Mouse (Mus musculus): Measurements from ENCODE around the gene Tssk1.
A peak's percentile ranks its signal among the peaks of the same experiment; 100 is the strongest.

Tssk1 gene

DNA sequence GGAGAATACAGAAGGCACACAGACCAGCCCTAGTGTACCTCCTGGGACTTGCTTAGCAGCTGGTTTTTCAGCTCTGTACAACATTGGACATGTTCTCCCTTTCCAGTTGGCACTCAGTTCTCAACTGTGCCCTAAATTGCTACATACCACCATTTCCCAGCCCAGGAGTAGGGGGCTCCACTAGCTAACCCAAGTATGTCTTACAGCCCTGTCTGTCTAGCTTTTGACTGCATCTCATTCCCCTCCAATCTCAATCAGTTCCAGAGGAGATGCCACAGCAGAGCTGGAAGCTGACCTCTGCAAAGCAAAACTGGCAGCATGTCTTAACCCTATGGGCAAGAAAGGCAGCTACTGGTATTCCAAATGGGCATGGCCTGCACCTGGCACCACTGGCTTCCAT is 2.1 kb downstream of the Tssk1 start:
- no peak for DNase-seq (ENCODE audit: low spot score in 2 of 2)

DNA sequence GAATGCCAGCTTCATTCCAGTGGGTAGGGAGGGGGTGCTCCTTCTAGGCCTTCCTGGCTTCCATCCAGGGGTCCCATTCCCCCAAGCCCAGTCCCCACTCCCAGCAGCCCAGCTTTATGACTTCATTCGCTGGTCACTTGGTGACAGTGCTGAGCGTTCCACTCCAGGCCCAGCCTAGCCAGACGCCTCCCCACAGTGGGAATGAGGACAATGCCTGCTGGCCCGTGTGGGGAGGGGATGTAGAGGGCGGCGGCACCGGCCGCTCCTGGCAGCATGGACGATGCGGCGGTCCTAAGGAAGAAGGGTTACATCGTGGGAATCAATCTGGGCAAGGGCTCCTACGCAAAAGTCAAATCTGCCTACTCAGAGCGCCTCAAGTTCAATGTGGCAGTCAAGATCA is 4.4 kb downstream of the Tssk1 start, which contains the start of the genes Dgcr2 and Tssk2:
Gene Dgcr2, minus strand, starts transcription at position 101 of the 400 bp plus-strand sequence.
Gene Tssk2, plus strand, starts transcription at position 176 of the 400 bp plus-strand sequence.
- DNase-seq (ENCODE audit: low spot score in 2 of 2): no peak

DNA sequence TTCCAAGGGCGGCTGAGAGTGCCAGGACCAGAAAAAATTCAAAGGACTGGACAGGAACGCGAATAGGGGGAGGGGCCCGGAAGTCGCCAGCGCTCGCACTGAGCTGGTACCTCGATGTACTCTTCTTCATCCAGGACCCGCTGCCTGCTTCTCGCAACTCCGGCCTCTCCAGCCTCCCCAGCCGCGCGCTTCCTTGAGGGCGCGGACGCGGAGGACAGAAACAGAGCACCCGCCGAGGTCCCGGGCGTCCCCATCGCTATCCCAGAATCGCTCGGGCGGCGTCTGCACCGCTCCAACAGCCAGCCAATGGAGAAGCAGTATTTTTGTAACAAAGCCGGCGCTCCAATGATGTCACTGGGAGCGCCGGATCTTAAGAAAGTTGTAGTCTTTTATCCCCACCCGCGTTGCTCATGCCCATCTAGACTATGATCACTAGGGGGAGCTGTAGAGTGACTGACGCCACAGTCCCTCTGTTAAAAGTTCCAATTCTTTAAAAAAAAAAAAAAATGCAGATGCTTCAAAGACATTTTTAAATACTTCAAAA is 17.1 kb downstream of the Tssk1 start, which contains the start of gene Ess2:
Gene Ess2, minus strand, starts transcription at position 297 of the 544 bp plus-strand sequence.
- DNase-seq (ENCODE audit: low spot score in 2 of 2): peak; percentile 93 to 96

DNA sequence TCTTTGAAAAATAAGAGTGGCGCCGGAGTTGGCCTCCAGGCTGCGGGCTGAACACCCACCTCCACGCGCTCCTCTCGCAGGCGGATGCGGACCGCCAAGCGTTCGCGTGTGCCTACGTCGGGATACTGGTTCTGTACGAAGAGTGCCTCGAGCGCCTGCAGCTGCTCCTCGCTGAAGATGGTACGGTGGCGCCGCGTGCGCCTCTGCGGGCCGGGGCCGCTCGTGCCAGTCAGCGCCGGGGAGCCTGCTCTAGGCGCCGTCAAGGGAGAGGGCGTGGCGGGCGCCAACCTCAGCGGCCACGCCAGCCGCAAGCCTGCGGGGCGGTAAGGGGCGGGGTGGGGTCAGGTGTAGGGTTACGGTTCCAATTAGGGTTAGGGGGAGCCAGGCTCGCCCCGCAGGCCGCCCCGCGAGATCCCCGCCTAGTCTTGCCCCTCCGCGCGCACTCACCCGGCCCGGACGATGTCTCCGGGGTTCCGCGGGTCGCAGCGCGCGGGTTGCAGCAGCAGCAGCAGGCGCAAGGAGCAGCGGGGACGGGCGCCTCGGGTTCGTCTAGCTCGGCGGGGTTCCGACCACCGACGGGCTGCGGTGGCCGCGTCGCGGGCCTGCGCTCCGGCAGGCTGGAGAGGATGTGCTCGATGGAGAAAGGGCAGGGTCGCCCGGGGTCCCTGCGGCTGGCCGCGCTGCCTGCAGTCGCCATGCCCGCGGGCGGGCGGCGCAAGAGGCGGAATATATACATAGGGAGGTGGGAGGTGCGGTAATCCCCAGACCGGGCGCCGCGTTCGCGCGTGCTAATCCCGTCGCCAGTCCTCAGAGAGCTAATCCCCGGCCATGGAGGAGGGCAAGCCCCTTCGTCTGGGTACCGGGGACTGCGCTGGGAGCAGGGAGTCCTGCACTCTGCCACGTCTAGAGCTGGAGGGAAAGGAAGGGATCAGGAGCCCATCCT is 20.6 kb downstream of the Tssk1 start, which contains the start of gene Gsc2:
Gene Gsc2, minus strand, starts transcription at position 753 of the 943 bp plus-strand sequence.
- no peak for DNase-seq (ENCODE audit: low spot score in 2 of 2)

DNA sequence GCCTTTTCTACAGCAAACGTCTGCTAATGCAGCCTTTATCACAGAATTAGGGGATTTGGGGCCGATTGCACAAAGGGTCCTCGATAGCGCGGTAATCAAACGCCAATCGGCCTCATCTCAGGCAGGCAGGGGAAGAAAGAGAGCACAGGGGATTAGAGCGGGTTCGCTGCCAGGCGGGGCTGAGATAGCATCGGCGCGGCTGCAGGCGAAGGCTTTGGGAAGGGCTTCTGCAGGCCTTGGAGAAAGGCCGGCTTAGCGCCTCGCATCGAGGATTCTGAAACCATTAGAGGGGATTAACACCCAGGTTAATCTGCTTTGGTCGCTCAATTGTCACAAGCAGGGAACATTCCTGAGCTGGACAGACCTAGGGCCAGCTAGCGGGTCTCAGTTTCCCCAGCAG is 26.6 kb downstream of the Tssk1 start:
- DNase-seq (ENCODE audit: low spot score in 2 of 2): no peak

DNA sequence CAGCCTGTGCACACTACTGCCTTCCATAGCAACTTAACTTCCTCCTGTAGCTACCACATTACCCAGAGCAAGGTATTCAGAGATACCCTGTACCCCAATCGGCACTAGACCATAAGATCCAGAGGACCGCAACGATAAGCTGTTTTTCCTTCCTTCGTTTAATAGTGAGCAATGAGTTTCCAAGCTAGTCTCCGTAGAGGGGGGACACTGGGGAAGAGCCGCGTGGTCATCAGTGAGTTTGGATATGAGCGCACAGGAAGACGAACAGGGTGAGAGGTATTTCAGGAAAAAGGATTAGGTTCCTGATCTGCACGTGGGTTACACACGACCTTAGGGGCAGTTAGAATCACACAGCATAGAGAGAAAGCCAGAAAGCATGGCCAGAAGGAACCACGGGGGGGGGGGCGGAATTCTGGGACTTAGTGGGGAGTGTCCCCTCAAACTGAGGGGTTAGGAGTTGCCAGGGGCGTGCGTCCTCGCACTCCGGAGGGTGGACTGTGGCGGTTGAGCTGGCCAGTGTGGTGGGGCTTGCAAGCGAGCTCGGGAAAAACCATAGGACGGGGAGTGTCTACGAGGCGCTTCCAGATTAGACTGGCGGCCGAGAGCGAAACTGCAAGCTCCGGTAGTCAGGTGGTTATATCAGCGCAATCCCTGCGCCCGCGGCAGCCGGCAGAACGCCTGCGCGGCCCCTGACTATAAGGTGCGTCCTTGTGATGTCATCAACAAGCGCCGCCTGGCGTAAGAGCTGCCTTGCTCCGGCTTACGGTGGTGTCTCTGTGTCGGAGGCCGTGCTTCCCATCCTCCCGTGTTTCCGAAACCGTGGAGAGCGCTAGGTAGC is 27.5 kb downstream of the Tssk1 start:
- peak; percentile 92 to 94 for DNase-seq (ENCODE audit: low spot score in 2 of 2)

DNA sequence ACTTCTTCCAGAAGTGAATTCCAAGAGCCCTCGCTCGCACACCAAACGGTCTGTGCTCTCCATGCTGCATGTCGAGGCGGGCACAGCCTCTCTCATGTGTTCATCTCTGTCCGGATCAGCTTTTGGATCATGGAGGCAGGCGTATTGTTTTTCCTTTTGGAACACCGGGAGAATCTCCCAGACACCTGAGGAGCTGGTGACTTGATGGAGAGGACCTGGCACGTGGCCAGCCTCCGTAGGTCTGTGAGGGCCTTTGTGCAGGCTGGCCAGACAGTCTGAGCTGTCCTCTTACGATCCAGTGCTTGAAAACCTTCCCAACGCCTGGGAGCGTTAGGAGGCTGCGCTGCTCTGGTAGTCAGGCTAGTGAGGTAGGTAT is 28.1 kb downstream of the Tssk1 start:
- no peak for DNase-seq (ENCODE audit: low spot score in 2 of 2)

DNA sequence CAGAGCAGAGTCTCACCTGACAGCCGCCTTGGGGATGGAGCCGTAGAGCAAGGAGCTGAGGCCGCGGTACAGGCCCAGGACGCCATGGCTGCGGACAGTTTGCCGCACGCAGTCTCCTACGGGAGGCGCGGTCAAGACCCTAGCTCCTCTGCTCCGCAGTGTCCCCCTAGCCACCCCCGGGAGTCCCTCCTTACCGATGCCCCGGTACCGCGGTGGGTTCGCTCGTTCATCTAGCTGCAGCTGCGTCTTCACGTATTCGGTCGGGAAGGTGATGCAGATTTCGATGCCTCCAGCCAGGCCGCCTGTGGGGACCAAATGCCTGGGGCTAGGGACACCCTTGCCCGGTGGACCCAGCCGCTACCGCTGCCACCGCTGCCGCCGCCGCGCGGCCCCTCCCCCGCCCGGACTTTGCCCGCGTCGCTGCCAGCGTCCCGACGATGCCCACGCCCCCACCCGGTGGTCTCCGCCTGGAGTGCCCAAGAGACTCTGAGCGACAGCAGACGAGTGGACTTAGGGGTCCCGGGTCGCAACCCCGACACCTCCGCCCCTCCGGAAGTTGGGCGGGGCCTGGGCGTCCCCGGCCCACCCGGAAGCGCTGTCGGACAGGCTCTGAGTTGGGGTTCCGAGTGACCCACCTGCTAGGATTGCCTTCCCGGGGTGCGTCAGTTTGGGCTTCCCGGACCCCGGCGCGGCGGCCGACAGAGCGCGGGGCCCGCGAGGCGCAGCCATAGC is 33.5 kb downstream of the Tssk1 start:
- peak in 1 of 2 experiments; percentile 24 for DNase-seq (ENCODE audit: low spot score in 2 of 2)

DNA sequence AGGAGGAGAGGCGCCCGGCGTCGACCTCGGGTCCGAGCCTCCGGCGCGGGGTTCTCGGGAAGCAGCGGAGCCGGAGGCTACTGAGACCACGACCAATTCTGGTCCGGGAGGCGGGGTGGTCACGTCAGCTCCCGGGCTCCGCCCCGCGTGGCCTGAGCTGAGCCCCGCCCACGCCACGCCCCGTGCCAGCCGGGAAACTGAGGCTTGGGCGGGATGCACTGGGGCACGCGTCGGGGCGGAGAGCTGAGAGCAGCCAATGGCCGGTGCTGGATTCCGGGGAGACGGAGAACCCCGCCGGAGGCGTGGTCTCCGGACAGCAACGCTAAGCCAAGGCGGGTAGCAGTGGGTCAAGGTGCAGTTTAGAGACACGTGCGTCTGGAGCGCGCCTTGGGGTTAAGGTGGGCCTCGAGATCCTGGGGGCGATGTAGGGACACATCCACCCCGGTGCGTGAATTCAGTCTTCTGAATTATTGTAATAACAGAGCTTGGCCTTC is 34.1 kb downstream of the Tssk1 start, which contains the start of gene Slc25a1:
Gene Slc25a1, minus strand, starts transcription at position 133 of the 494 bp plus-strand sequence.
- peak; percentile 65 for DNase-seq (ENCODE audit: low spot score in 2 of 2)

DNA sequence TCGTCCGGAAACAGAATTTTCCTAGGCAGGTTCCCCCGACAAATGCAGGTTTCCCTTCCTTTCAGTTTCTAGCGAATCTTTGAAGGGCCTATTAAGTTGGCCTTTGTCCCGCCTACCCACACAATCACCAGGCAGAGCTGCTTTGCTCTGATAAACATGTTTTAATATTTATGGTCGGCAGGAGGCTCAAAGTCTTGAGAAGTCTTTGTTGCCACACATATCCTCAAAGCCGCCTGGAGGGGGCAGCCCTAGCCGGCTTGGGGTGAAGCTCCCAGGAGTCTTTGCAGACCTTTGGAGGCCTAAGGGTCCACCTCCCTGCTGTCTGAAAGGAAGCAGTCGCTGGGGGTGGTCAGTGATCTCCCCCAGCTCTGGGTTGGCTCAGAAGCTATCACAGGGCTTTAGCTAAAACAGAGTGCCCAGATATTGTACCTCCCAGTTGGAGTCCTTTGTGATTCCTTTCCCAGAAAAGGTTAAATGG is 34.6 kb downstream of the Tssk1 start:
- DNase-seq (ENCODE audit: low spot score in 2 of 2): peak; percentile 66 to 74

DNA sequence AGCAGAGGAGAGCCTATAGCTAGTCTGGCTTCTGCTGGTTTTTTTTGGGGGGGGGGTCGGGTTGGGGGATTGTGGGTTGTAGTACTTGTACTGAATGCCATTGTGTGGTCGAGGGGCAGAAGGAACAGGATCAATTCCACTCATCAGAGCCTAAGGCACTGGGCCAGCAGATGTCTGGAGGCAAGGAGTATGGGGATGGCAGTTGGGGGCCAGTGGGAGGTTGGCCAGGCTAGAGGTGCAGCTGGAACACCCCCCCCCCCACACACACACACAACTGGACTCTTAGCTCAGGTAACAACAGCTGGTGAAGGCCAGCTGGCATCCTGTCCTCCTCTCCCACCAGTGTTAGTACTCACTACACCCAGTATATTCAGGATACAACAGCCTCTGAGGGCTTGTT is 35.2 kb downstream of the Tssk1 start:
- no peak for DNase-seq (ENCODE audit: low spot score in 2 of 2)

DNA sequence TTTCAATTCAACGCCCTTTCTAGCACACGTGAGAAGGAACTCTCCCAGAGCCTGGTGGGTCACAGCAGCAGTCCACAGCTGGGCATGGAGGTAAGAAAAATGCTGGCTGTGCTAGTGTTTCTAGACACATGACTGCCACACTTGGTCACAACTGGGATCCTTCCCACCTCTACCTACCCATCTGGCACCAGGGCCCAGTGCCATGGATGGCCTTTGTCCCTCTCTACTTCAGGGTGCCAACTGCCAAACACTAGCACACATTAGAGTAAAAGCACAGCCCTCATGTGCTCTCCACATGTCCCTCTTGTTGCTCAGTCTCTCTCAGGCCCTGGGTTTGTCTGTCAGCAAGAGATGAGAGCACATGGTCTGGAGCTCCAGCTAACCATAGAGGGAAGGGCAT is 35.6 kb downstream of the Tssk1 start:
- DNase-seq (ENCODE audit: low spot score in 2 of 2): no peak

DNA sequence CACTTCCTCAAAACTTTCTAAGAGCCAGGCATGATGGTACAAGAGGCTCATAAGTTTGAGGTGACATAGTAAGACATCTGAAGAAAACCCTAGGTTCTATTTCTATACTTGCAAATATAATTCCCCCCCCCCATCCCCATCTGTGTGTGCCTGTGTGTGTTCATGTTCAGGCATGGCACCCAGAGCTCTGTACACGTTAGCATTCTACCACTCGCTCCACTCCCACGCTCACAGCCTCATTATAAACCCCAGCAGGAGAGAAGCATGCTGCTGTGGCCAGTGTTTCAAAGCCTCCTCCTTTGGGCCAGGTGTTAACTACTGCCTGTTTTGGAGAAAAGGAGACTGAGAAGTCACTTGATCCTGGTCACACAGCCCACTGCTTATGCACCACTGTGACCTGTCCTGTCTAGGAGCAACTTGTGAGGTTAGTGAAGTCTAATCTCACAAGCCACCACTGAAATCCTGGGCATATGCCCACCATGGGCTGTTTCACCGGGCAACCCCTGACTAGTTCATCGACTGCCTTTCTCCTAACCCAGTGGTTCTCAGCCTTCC is 38.0 kb downstream of the Tssk1 start:
- DNase-seq (ENCODE audit: low spot score in 2 of 2): no peak

DNA sequence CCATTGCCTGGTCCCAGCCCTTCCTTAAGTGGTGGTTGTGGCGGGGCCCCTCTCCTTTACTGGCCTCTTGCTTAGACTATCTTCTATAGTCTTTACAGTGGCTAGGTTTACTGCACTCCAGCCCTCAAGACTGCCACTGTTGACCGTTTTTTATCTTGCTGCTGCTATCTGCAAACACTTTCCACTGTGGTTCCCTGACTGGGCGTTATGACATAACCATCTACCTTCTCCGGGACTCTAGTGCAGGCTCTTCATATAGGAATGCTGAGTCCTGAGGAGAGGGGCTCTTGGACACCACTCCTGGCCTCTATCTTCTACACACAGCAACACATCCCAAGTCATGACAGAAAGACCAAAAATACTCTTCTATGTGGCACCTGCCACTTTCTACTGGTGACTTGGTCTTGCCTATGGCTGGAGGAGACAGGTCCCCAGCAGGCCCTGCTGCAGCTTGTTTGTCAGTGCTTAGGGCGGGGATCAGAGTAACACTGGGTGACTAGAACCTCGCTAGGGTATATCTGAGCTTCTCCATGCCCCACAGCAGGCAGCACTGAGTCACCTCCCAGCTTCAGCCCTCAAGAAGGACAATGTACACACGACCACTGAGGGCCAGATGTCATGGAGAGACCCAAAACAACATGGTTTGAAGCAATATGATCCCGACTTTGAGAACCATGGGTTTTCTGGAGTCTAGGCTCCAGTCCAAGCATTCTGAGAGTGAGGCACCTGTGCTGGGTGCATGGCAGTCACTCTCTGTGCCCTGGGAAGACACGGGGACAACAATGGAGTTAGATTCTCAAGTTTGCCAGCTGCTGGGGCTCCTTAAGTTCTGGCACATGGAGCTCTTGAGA is 39.8 kb downstream of the Tssk1 start:
- DNase-seq (ENCODE audit: low spot score in 2 of 2): no peak

DNA sequence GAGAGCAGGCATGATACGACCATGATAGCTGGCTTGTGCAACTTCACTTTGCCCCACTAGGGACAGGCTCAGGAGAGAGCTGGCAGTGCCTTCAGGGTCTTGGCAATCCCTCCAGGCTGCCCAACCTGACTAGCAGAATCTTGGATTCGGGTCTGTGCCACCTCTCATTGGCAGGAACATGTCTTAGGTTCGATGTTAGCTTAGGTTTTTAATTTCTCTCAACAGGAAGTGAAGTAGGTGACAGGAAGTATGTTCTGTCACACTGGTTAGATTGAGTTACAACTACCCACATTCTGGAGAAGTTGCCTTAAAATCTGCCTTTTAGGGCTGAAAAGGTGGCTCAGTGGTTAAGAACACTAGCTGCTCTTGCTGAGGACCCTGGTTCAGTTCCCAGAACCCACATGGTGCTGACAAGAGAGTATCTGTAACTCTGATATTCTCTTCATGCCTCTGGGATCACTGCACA is 40.5 kb downstream of the Tssk1 start:
- DNase-seq (ENCODE audit: low spot score in 2 of 2): no peak

DNA sequence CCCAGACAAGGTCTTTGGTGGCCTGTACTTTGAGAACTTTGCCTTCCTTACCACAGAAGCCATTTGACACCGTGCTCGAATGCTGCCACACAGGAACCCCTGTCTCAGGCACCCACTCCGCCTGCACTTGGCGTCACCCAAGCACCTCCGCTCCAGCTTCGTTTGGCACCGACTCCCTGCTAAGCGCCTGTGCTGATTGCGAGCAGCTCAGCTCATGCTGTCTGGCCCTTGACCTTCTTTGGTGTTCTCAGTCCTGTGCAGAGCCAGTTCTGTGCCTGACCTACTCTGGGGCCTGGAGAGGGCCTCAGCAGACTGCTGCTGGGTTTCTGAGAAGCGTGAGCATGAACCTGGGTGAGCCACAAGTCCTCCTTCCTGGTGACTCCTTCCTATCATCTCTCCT is 42.8 kb downstream of the Tssk1 start:
- no peak for DNase-seq (ENCODE audit: low spot score in 2 of 2)

DNA sequence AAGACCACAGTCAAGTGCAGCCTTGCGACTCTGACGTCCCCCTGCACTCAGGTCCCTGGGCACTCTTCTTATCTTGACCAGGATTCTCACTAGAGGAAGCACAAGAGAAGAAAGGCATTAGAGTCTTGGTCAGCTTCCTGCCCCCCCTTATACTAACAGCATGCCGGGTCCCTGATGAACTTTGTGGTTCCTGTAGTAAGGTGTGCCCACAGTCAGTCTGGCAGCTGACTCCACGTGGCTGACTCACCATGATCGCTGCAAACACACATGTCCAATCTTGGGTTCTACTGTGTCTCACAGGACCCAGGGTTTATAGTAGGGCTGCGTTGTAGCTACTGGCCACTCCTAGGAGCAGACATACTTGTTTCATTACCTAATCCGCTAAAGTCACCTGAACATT is 44.2 kb downstream of the Tssk1 start:
- DNase-seq (ENCODE audit: low spot score in 2 of 2): no peak

DNA sequence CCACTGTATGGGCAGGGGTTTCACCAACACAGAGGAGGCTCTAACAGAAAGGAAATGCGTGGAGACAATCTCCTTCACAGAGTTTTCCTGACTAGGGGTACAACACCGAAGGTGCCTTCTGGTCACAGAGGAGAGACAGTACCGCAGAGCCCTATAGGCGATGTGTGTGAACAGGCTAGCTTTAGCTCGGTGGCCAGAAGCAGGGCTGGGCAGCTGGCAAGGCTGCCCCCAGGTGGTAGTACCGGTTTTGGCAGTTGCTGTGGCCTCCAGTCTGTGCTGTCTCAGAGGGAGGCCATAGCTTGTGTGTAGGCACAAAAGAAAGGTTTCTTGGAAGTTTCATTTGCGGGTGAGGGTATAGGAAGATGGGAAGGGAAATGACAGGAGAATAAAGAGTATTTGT is 44.8 kb downstream of the Tssk1 start:
- no peak for DNase-seq (ENCODE audit: low spot score in 2 of 2)

DNA sequence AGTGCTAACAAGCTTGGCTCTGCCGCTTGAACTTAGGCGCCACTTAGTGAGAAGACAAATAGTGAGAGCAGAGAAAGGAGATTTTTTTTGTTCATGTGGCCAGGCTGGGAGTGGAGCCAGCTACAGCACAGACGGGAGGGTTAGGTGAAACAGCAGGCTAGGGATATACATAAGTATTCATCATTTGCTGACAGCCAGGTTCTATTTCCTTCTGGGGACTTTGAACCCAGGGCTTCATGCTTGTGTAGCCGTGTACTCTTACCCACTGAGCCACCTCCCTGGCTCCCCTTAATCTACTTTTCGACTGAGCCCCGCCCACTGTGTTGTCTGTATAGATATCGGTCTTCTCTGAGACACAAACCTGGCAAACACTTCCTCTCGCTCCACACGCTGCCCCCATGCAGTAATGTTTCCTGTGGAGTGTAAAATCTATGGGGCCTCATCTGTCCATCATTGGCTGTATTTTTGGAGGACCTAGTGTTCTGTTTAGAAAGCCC is 45.3 kb downstream of the Tssk1 start:
- DNase-seq (ENCODE audit: low spot score in 2 of 2): no peak

Measured in heart, adult 9 months (tissue).